Mouse (Mus musculus): ENCODE measurements around the gene Tead1. TPM values are rescaled to one million over a fixed set of nuclear protein-coding genes. Genes with fewer than 3 reads are reported as not detected.

Tead1 gene
- polyA plus RNA-seq, 1 experiment from 2014 or later = not detected

DNA sequence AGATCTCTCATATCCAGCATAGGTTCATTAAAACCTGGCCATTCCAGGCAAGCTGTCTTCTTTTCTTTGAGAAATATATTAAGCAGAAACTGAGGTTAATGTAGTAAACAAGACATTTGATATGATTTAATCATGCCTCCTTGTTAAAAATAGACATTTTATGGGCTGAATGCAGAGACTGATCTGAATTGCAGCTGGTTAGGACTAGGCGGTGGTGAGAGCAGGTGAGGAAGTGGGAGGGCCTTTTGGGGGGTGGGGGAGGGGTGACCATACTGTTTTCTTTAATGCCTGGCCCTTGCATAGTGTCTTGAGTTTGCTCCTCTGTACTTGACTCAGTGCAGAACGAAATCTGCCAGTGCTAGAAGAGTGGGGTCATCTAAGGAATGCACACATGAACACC, 111.2 kb downstream of the Tead1 start:
- no peak overlapping the region for H3K27ac ChIP-seq
- H3K4me3 ChIP-seq (ENCODE audit: inconsistent target) = no peak overlapping the region
- no peaks in the 10 kb centered on the region for H3K79me2 ChIP-seq (ENCODE audit: inconsistent target)
- 51% methylated on average over 2 of the region's 2 CpGs for WGBS (ENCODE audit: missing documents)
- H3K36me3 ChIP-seq (ENCODE audit: inconsistent target) = no peaks in the 10 kb centered on the region

DNA sequence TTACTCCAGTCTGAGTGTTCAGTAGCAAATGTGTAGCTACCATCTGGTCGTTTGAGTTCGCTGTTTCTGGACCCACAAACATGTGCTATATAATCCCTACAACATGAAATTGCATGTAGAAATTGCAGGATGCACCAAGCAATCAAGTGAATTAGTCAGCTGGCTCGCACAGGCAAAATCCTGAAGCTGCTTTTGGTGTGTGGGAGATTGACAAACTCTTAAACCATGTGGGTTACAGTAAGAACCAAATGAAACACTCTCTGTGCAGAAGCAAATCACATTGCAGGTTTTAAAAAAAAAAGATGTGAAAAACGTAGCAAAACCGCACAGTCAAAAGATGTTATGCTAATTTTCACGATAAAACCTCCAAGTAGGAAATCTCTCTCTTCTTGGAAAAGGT, 113.6 kb downstream of the Tead1 start:
- no peak overlapping the region for H3K27ac ChIP-seq
- no peaks in the 10 kb centered on the region for H3K79me2 ChIP-seq (ENCODE audit: inconsistent target)
- no peak overlapping the region for H3K4me3 ChIP-seq (ENCODE audit: inconsistent target)
- H3K36me3 ChIP-seq (ENCODE audit: inconsistent target) = no peaks in the 10 kb centered on the region
- WGBS (ENCODE audit: missing documents) = 85% methylated on average over 6 of the region's 6 CpGs

DNA sequence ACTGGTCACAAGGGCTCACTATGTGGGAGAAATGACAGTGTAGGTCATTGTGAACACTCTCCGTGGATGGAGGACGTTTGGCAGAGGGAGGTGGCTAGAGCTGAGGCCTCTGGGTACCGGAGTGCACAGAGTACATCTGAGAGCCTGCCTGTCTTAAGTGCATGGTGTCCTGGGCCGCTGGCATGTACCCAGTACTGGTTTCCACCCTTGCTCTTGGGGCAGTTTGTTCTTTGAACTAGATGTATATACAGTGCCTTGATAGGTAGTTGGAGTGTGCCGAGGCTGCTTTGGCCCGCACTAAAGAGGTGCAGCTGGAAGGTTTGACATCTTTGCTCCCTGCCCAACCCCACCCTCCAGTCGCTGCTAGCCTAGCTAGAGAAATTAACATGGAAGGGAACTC, 114.8 kb downstream of the Tead1 start:
- H3K36me3 ChIP-seq (ENCODE audit: inconsistent target) = no peaks in the 10 kb centered on the region
- H3K27ac ChIP-seq = no peak overlapping the region
- WGBS (ENCODE audit: missing documents) = 77% methylated on average over 7 of the region's 7 CpGs
- no peak overlapping the region for H3K4me3 ChIP-seq (ENCODE audit: inconsistent target)
- H3K79me2 ChIP-seq (ENCODE audit: inconsistent target) = no peaks in the 10 kb centered on the region

DNA sequence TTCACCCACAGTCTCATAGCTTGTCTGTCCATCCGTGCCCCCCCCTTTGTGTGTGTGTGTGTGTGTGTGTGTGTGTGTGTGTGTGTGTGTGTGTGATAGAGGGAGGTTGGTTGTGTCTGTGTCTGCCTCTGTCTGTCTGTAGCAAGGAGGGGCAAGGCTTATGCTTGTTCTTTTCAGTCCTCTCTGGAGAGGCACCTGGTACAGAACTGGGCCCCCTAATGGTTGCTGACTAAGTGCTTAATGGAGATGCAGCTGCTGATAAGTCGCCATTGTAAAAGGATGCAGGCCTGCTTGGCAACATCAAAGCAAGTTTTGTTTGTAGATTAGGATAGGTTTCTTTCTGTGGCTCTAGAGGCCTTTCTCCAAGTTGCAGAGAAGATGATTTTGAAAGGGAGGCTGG, 115.4 kb downstream of the Tead1 start:
- Histone ChIP-seq H3K79me2 (ENCODE audit: inconsistent target) (no peaks in the 10 kb centered on the region), H3K27ac (no peak overlapping the region), H3K4me3 (ENCODE audit: inconsistent target) (no peak overlapping the region), H3K36me3 (ENCODE audit: inconsistent target) (no peaks in the 10 kb centered on the region)
- 34% methylated on average over 2 of the region's 2 CpGs for WGBS (ENCODE audit: missing documents)

DNA sequence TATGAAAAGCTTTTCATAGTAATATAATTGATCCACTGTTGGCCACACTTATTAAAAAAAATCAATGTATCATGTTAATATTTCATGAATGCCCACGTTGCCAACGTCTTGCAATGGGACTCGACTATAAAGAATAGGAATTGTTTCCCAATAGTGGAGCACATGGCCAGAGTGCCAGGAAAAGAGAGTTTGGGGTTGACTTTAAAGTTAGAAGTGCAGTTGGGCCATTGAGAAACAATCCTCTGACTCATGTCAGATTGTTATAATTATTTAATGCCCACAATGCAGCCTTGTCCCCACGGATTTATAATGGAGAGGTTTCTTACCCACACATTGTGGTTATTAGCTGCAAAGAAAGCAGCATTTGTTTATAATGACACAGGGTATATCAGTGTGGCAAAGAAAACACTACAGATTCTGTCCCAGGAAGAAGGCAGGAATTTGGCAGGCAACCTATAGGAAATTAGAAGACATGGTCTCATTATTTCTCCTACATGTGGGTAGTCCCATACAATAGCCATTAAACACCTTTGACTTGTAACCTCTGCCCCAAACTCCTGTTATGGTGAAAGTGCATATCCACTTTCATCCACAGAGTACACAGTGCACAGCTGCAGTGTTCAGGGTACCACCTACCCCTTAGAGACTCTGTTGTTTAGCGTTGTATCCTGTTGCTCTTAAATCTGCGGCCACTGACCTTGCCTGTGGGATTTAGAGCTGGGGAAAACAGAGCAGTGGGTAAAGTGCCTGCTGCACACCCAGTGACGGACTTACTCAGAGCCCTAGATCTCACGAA, 118.6 kb downstream of the Tead1 start:
- Histone ChIP-seq H3K79me2 (ENCODE audit: inconsistent target) (no peaks in the 10 kb centered on the region), H3K36me3 (ENCODE audit: inconsistent target) (no peaks in the 10 kb centered on the region)
- 77% methylated on average over 8 of the region's 8 CpGs for WGBS (ENCODE audit: missing documents)

DNA sequence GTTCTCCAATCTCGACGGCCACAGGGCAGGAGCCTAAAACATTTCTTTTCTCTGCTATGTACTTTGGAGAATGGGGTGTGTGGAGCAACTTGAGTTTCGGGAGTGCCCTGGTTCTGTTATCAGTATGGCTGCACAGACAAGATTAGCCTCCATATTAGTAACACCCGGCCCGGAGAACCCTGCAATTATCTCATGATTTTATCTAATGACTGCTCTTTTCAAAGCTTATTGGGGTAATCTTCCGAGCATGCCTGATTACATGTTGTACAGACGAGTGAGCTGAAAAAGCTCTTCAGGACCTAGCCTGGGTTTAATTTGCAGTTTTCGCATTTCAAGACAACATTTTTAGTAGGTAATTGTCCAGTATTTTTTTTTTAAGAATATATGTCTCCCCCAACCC, 122.6 kb downstream of the Tead1 start:
- H3K4me3 ChIP-seq (ENCODE audit: inconsistent target) = no peak overlapping the region
- 81% methylated on average over 8 of the region's 8 CpGs for WGBS (ENCODE audit: missing documents)
- no peak overlapping the region for H3K27ac ChIP-seq
- no peaks in the 10 kb centered on the region for H3K36me3 ChIP-seq (ENCODE audit: inconsistent target)
- H3K79me2 ChIP-seq (ENCODE audit: inconsistent target) = no peaks in the 10 kb centered on the region

More for the DNA sequence above, 118.6 kb downstream of the Tead1 start:
- H3K4me3 ChIP-seq (ENCODE audit: inconsistent target) = no peak overlapping the region
- no peak overlapping the region for H3K27ac ChIP-seq

DNA sequence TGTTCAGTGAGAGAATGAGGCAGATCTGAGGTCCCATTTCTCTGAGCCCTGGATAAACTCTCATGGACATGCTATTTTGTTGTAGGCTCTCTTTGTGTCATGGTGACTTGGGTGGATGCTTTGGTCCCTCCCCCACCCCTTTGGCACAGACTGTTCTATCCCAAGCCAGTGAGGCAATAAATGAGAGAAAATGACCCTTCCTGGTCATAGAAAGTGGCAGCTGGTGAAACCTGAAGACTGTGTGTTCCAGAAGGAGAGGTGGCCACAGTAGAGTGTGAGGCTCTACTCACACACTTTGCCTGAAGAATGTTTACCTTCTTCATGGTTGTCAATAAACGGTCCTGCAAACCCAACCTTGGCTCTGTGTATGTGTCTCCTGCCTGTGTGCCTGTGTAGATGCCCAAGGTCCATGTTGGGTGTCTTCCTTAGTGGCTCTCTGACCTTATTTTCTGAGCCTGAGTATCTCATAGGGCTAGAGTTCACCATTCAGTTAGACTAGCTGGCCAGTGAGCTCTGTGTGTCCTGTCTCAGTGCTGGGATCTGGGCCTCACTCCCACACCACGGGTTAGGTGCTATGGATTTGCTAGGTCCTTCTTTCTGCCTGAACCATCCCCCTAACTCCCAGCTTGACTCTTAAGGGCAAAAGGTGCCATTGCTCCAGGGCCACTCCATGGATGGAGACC, 127.7 kb downstream of the Tead1 start:
- Histone ChIP-seq H3K36me3 (ENCODE audit: inconsistent target) (no peaks in the 10 kb centered on the region), H3K79me2 (ENCODE audit: inconsistent target) (no peaks in the 10 kb centered on the region), H3K4me3 (ENCODE audit: inconsistent target) (no peak overlapping the region), H3K27ac (no peak overlapping the region)
- 79% methylated on average over 2 of the region's 2 CpGs for WGBS (ENCODE audit: missing documents)

DNA sequence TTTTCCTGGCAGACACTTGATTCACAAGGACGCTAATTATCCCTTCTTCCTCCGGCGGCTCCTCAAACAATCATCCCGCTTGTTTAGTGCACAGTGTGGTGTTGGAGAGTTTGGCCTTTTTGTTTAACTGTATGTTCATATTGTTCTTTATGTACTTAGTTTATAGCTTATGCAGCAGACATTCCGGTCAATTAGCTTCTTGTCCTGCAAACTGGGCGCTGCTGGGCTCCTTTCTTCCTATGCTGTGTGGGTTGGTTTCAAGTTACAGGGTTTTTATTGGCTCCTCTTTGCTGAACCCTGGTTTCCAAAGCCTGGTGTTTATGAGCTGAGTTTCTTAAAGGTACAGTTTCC, 128.3 kb downstream of the Tead1 start:
- Histone ChIP-seq H3K79me2 (ENCODE audit: inconsistent target) (no peaks in the 10 kb centered on the region), H3K4me3 (ENCODE audit: inconsistent target) (no peak overlapping the region), H3K36me3 (ENCODE audit: inconsistent target) (no peaks in the 10 kb centered on the region), H3K27ac (no peak overlapping the region)
- 23% methylated on average over 6 of the region's 6 CpGs for WGBS (ENCODE audit: missing documents)

DNA sequence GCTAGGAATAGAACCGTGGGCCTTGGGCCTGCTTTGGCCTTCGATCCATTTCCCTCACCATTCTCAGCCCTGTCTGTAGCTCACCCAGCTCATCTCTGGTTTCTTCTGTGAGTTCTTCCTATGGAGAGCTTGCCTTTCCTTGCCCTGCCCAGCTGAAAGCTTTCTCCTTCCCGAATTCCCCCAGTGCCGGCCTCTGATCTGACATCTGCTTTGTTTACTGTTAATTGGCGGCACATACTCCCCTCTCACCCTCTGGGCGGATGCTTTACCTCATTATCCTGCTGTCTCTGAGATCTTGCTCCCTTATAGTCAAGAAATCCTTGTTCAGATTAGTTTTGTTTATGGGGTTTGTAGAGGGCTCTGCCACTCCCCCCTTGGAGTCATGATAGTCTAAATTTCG, 131.6 kb downstream of the Tead1 start:
- 84% methylated on average over 7 of the region's 7 CpGs for WGBS (ENCODE audit: missing documents)
- H3K27ac ChIP-seq = no peak overlapping the region
- H3K36me3 ChIP-seq (ENCODE audit: inconsistent target) = no peaks in the 10 kb centered on the region
- H3K4me3 ChIP-seq (ENCODE audit: inconsistent target) = no peak overlapping the region
- H3K79me2 ChIP-seq (ENCODE audit: inconsistent target) = no peaks in the 10 kb centered on the region

DNA sequence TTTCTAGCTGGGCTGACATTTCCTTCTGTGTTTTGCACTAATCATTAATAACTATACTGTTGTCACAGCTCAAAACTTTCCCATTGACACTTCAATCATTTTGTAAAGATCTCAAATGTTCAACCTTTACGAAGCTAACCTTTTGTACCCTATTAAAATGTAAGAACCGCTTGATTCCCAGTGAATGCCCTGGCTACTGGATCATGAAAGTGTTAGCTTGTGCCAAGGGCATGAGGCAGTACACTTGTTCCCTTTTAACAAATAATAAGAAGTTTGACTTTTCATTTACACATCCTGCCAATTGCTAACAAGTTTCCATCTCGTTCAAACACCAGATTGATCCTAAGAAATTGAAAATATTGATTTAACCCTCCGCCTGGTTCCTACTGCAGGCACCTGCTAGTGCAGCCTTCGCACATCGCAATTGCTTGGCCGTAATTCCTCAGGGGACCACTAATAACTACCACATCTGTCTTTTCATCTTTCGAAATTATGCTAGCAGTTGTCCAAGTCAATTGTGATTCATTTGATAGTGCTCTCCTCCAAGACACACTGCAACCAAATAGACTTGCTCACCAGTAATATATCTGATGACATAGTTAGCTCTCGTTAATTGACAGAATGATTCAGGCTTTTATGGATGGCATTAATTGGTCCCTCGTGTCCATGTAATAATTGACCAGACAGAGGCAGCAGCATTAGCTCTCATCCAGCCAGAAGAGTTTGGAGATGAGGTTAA, 133.1 kb downstream of the Tead1 start:
- WGBS (ENCODE audit: missing documents) = 91% methylated on average over 10 of the region's 10 CpGs
- Histone ChIP-seq H3K79me2 (ENCODE audit: inconsistent target) (no peaks in the 10 kb centered on the region), H3K27ac (no peak overlapping the region), H3K36me3 (ENCODE audit: inconsistent target) (no peaks in the 10 kb centered on the region), H3K4me3 (ENCODE audit: inconsistent target) (no peak overlapping the region)

DNA sequence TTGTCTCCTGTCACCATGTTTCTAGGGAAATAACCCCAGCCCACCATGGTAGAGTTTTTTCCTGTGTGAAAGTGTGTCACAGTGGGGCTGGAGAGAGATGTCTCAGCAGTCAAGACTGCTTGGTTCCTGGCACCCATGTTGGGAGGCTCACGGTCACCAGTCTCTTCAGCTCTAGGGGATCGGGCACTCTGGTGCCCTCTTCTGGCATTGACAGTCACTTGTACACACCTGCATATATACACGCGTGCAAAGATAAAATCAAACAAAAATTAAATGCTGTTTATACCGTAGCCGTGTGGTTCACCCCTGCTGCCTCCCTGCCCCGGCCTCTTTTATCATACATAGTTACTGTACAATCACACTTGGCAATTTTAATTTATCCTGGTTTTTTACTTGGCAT, 134.0 kb downstream of the Tead1 start:
- 100% methylated on average over 7 of the region's 7 CpGs for WGBS (ENCODE audit: missing documents)
- no peak overlapping the region for H3K27ac ChIP-seq
- no peak overlapping the region for H3K4me3 ChIP-seq (ENCODE audit: inconsistent target)
- H3K79me2 ChIP-seq (ENCODE audit: inconsistent target) = no peaks in the 10 kb centered on the region
- no peaks in the 10 kb centered on the region for H3K36me3 ChIP-seq (ENCODE audit: inconsistent target)

DNA sequence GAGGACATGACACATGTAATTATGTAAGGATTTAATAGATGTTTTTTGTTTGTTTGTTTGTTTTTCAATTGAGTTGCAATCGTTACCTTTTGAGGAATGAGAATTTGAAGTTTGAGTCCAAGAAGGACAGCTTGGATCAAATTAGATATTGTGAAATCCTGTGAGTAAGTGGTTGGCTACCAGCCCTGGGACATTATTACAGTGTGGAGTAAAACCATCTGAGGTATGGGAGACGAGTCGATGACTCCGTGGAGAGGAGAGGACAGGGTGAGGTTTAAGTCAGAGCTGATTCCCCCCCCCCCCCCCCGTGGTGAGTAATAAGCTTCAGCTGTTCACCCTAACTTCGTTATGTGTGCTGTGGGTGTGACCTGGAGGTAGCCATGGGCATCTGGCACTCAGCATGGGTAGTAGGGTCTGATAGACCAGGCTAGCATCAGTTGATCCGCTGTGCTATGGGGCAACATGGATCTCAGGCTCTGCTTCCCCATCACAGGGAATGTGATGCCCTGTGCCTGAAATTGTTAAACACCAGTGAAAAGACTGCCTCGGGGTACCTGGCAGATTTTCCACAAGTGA, 134.7 kb downstream of the Tead1 start:
- Histone ChIP-seq H3K27ac (no peak overlapping the region), H3K4me3 (ENCODE audit: inconsistent target) (no peak overlapping the region), H3K79me2 (ENCODE audit: inconsistent target) (no peaks in the 10 kb centered on the region), H3K36me3 (ENCODE audit: inconsistent target) (no peaks in the 10 kb centered on the region)
- 91% methylated on average over 8 of the region's 8 CpGs for WGBS (ENCODE audit: missing documents)

DNA sequence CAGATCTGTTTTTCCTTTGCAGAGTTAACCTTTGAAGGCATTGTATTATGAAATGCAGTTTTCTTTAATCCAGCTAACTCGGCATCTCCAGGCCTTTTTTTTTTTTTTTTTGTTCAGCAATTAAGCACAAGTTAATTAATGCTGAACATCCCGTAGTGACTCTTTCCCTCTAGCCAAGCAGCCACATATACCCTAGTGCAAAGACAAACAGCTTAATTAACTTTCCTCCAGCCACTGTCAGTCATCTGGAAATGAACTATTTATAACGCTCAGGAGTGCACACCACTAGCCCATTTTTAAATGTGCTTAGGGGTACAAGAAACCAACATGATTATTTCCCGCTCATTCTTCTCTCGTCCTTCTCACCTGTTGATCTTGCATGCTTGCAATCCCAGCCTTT, 136.9 kb downstream of the Tead1 start:
- no peak overlapping the region for H3K4me3 ChIP-seq (ENCODE audit: inconsistent target)
- 97% methylated on average over 5 of the region's 5 CpGs for WGBS (ENCODE audit: missing documents)
- H3K79me2 ChIP-seq (ENCODE audit: inconsistent target) = no peaks in the 10 kb centered on the region
- no peaks in the 10 kb centered on the region for H3K36me3 ChIP-seq (ENCODE audit: inconsistent target)
- H3K27ac ChIP-seq = no peak overlapping the region

DNA sequence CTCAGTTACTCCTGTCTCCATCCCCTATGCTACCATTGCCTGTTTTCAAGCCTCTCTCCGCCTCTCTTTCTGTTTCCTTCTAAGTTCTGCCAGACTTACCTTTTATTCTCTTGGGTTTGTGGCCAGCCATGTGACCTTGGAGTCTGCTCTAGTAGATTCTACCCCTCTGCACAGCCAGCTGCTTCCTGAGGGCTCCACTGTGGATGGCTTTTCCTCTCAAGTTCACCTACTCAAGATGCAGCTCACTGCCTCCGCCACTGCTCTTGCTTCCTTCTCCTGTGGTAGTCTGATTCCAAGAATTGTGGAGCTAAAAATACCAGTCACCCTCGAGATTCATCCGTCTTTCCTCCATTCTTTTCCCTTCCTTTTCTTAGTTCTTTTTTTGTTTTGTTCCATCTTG, 140.7 kb downstream of the Tead1 start:
- no peaks in the 10 kb centered on the region for H3K79me2 ChIP-seq (ENCODE audit: inconsistent target)
- no peaks in the 10 kb centered on the region for H3K36me3 ChIP-seq (ENCODE audit: inconsistent target)
- WGBS (ENCODE audit: missing documents) = 2% methylated on average over 4 of the region's 4 CpGs
- no peak overlapping the region for H3K4me3 ChIP-seq (ENCODE audit: inconsistent target)
- no peak overlapping the region for H3K27ac ChIP-seq

DNA sequence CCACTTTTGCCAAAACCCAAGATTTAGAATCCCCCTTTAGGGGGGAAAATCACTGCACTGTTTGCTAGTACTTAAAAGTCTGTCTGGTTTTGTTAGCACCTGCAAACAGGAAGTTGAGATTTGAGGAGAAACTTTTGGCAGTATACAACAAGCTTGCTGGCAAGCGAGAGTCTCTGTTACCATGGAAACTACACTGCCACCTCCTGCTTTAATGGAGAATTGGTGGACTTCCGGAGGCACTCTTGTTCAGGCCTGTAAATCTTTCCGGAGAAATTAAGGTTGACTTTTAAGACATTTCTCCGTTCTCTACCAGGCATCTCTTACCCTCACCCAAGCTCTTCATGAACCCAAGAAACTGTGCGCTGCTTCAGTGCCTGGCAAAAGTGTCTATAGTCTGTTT, 143.8 kb downstream of the Tead1 start:
- Histone ChIP-seq H3K4me3 (ENCODE audit: inconsistent target) (no peak overlapping the region), H3K36me3 (ENCODE audit: inconsistent target) (no peaks in the 10 kb centered on the region), H3K27ac (no peak overlapping the region), H3K79me2 (ENCODE audit: inconsistent target) (no peaks in the 10 kb centered on the region)
- WGBS (ENCODE audit: missing documents) = 15% methylated on average over 5 of the region's 5 CpGs

All from macrophage (primary cell).